Mouse (Mus musculus): ENCODE results near the gene Bdp1.
"Not testable (repeated sequence)": the region's sequence is repeated elsewhere in the genome, so short reads cannot be mapped to it uniquely, and the experiment has no call there.

The Bdp1 gene

DNA sequence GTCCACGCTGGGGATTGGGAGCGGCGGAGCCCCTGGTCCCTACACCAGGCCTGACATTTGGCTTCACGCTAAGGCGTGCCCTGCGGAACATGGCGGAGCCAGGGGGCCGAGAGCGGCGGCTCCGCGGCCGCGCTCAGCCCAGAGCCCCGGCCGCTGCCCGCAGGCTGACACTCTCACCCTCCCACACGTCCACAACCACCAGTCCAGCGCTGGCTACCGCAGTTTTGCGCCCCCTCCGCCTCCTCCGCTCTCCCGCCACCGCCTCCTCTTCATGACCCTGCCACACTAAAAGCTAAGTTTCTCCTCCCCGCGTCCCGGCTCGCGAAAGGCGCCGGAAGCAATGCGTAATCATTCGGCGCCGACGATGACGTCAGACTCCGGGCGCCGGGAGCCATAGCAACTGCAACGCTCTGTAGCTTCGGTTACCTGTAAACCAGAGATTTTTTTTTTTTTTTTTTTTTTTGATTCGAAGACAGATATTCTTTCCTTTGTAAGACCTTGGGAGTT is at the start of gene Bdp1:
Gene Bdp1 (minus strand): TSS at position 323 of the 507 bp plus-strand sequence.
- DNase-seq (ENCODE audit: low read depth, low spot score): peak; percentile 93

DNA sequence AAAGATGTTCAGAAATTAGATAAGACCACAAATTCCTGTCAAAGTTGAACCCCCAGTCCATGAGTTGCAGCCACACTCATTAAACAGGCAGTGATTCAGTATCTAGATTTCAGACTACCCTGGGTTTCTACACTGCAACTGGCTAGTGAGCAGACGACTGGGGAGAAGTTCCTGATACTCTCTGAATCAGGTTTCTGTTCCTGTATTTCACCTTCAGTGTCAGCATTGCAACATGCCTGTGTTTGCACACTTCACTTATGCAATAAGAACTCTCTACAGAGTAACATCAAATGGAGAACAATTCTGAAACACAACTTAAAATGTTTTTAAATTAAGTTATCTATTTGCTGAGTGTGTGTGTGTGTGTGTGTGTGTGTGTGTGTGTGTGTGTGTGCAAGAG is 48.8 kb upstream of the Bdp1 start:
- no peak for DNase-seq (ENCODE audit: low read depth, low spot score)

DNA sequence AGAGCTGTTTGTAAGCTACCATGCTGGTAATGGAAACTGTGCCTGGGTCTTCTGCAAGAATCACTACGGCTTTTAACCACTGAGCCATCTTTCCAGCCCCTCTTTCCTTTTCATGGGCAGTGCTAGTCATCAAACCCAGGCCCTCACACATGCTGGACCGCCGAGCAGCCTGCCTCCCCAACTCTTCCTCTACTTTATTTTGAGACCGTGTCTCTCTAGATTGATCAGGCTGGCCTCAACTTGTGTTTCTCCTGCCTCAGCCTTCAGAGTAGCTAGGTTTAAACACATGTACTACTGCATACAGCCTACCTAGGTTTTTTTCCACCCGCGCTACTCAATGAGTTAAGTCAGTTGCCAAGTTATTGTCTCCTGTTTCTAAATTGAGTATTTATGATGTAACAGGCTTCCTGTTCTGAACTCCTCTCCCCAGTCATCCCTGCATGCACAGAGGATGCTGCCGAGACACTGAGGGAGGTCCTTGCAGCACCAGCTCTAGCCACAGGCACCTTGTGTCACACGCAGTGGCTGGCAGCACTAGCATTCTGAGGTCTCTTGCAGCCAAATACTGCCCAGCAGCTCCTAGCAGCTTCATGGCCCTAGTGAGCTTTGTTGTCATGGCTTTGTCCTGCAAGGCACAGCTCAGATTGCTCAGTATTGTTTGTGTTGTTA is 37.9 kb upstream of the Bdp1 start:
- no peak for DNase-seq (ENCODE audit: low read depth, low spot score)

GRCm38 (mm10) chr13:100125258-100125643 is 21.4 kb upstream of the Bdp1 start:
- DNase-seq (ENCODE audit: low read depth, low spot score): no peak

- peak; percentile 94 for DNase-seq (ENCODE audit: low read depth, low spot score)
These were observed 20.8 kb upstream of the Bdp1 start, which contains the start of gene Smn1 for GRCm38 (mm10) chr13:100124423-100125257. Smn1 (plus strand) TSS chr13:100124852.

GRCm38 (mm10) chr13:100123970-100124369 is 20.1 kb upstream of the Bdp1 start:
- no peak for DNase-seq (ENCODE audit: low read depth, low spot score)

GRCm38 (mm10) chr13:100112218-100112972 is 8.5 kb upstream of the Bdp1 start:
- no peak for DNase-seq (ENCODE audit: low read depth, low spot score)

- peak; percentile 84 for DNase-seq (ENCODE audit: low read depth, low spot score)
These were observed 4.0 kb upstream of the Bdp1 start, which contains the start of gene Serf1 for GRCm38 (mm10) chr13:100107652-100108472. Serf1 (plus strand) TSS chr13:100108012.

GRCm38 (mm10) chr13:100103052-100103658 is 715 bp downstream of the Bdp1 start:
- DNase-seq (ENCODE audit: low read depth, low spot score): no peak

- DNase-seq (ENCODE audit: low read depth, low spot score): no peak
These were observed 5.1 kb downstream of the Bdp1 start for GRCm38 (mm10) chr13:100098808-100099207.

- no peak for DNase-seq (ENCODE audit: low read depth, low spot score)
These were observed 32.4 kb downstream of the Bdp1 start for GRCm38 (mm10) chr13:100071473-100071872.

- DNase-seq (ENCODE audit: low read depth, low spot score): no peak
These were observed 36.0 kb downstream of the Bdp1 start for GRCm38 (mm10) chr13:100067821-100068220.

GRCm38 (mm10) chr13:100063936-100064335 is 39.9 kb downstream of the Bdp1 start:
- no peak for DNase-seq (ENCODE audit: low read depth, low spot score)

DNA sequence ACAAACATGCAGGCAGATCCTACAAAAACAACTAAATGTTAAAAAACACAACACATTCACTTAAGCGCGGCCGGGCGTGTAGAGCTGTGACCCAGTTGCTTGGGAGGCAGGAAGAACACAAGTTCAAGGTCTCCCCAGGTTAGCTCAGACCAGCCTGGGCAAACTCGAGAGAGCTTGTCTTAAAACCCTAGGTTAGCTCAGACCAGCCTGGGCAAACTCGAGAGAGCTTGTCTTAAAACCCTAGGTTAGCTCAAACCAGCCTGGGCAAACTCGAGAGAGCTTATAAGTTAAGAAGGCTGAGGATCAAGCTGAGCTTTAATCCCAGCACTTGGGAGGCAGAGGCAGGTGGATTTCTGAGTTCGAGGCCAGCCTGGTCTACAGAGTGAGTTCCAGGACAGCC is 46.1 kb downstream of the Bdp1 start:
- not testable (repeated sequence) for DNase-seq (ENCODE audit: low read depth, low spot score)

GRCm38 (mm10) chr13:100026013-100026412 is 77.9 kb downstream of the Bdp1 start:
- DNase-seq (ENCODE audit: low read depth, low spot score): no peak

- DNase-seq (ENCODE audit: low read depth, low spot score): no peak
These were observed 87.0 kb downstream of the Bdp1 start for GRCm38 (mm10) chr13:100016891-100017290.

- DNase-seq (ENCODE audit: low read depth, low spot score): peak; percentile 20
These were observed 87.9 kb downstream of the Bdp1 start for GRCm38 (mm10) chr13:100015937-100016336.

DNA sequence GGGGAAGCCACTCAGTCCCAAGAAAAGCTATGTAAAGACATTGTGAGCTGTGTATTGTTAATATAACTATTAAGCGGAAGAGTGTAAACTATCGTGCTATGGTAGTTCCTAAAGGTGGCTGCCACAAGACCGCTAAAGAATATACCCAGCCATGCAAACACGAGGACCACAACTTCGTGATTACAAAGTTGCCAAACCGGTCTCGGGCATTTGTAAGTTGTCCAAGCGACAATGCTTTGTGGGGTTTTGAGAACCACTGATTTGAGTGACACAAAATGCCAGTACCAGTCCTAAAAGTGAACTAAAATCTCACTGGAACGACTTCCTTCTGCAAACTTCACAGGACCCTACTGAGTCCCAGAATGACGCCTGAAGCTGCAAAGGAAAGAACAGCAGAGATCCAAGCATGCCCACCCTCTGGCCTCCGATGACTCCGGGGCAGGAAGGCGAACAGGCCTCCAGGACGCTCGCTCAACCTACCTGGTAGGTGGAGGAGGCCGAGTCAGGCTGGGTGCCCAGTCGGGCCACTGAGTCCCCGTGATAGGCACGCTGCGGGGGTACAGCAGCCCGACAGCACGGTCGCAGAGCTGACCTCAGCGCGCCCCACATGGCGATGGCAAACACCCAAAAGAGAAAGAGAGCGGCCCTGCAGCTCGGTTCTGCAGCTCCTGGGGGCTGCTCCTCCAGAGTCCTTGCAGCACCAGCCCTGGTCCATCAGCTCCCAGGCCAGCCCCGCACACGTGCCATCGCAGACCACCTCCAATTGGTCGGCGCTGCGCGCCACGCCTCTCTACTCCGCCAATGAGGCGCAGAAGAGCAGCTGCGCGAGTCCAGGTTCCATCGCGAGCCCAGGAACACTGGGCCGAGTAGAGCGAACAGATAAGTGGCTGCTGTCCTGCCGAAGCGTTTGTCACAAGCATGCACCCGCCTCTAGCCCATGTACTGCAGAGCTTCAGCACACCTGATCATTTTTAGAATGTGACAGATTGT is 88.7 kb downstream of the Bdp1 start, which contains the start of gene Mccc2:
Gene Mccc2 (minus strand): TSS at position 734 of the 990 bp plus-strand sequence.
- peak; percentile 96 for DNase-seq (ENCODE audit: low read depth, low spot score)

GRCm38 (mm10) chr13:100005911-100006496 is 97.9 kb downstream of the Bdp1 start:
- no peak for DNase-seq (ENCODE audit: low read depth, low spot score)
